Mouse (Mus musculus): ENCODE results near the gene Fdps. TPM values are rescaled to one million over a fixed set of nuclear protein-coding genes. Genes with fewer than 3 reads are reported as not detected.

The Fdps gene
- 10 to 100 TPM; 24.8 to 28.8 TPM for total RNA-seq (2021)
- long read RNA-seq, experiment 1, transcript Fdps-201 (10 exons, 1,237 nt): major isoform, 13 of 16 reads
- long read RNA-seq, experiment 1, partial matches to known transcripts: 1 of 16 reads
- long read RNA-seq, experiment 1, other reads (novel, unspliced or antisense): 0 of 16 reads
- long read RNA-seq, experiment 2, transcript Fdps-201 (10 exons, 1,237 nt): major isoform, 20 of 26 reads
- long read RNA-seq, experiment 2, partial matches to known transcripts: 0 of 26 reads
- long read RNA-seq, experiment 2, other reads (novel, unspliced or antisense): 1 of 26 reads

GRCm38 (mm10) chr3:89101812-89102494 is at the start of gene Fdps:
Fdps (minus strand) TSS chr3:89101959.
- peak; percentile 96 for DNase-seq
- intact Hi-C loops (cut with DNase I): no loop called here
- Histone ChIP-seq H3K4me3 (peak within 1 kb of the TSS; percentile 82), H3K27ac (peak within 1 kb of the TSS; percentile 80)
- peak; percentile 35 for TF ChIP-seq CTCF (IDR thresholded peaks at IDR 0.05)

- Histone ChIP-seq H3K27ac (no peak overlapping the region), H3K4me3 (no peak overlapping the region)
- DNase-seq: no peak
- no peak for TF ChIP-seq CTCF (IDR thresholded peaks at IDR 0.05)
- intact Hi-C loops (cut with DNase I): no loop called here
These were observed 46.8 kb upstream of the Fdps start for GRCm38 (mm10) chr3:89148567-89148966.

GRCm38 (mm10) chr3:89147979-89148311 is 46.2 kb upstream of the Fdps start:
- no peak for TF ChIP-seq CTCF (IDR thresholded peaks at IDR 0.05)
- intact Hi-C loops (cut with DNase I): no loop called here
- H3K4me3 ChIP-seq: no peak overlapping the region
- no peak overlapping the region for H3K27ac ChIP-seq
- DNase-seq: no peak

GRCm38 (mm10) chr3:89147101-89147978 is 45.6 kb upstream of the Fdps start:
- TF ChIP-seq CTCF (IDR thresholded peaks at IDR 0.05): no peak
- no peak overlapping the region for H3K4me3 ChIP-seq
- DNase-seq: no peak
- intact Hi-C loops (cut with DNase I): no loop called here
- H3K27ac ChIP-seq: no peak overlapping the region

- TF ChIP-seq CTCF (IDR thresholded peaks at IDR 0.05): no peak
- no peak overlapping the region for H3K4me3 ChIP-seq
- intact Hi-C loops (cut with DNase I): no loop called here
- H3K27ac ChIP-seq: no peak overlapping the region
- no peak for DNase-seq
These were observed 43.8 kb upstream of the Fdps start for GRCm38 (mm10) chr3:89145566-89145965.

- Histone ChIP-seq H3K27ac (no peak overlapping the region), H3K4me3 (no peak overlapping the region)
- TF ChIP-seq CTCF (IDR thresholded peaks at IDR 0.05): no peak
- intact Hi-C loops (cut with DNase I): no loop called here
- DNase-seq: no peak
These were observed 43.1 kb upstream of the Fdps start for GRCm38 (mm10) chr3:89144821-89145220.

- TF ChIP-seq CTCF (IDR thresholded peaks at IDR 0.05): no peak
- intact Hi-C loops (cut with DNase I): no loop called here
- no peak overlapping the region for H3K27ac ChIP-seq
- no peak overlapping the region for H3K4me3 ChIP-seq
- DNase-seq: no peak
These were observed 34.6 kb upstream of the Fdps start for GRCm38 (mm10) chr3:89136365-89136764.

GRCm38 (mm10) chr3:89135958-89136357 is 34.2 kb upstream of the Fdps start, which contains the start of gene Pklr:
Pklr (plus strand) TSS chr3:89136142.
- H3K4me3 ChIP-seq: no peak within 1 kb of the TSS
- TF ChIP-seq CTCF (IDR thresholded peaks at IDR 0.05): no peak
- intact Hi-C loops (cut with DNase I): no loop called here
- H3K27ac ChIP-seq: no peak within 1 kb of the TSS
- DNase-seq: no peak

GRCm38 (mm10) chr3:89133752-89134151 is 32.0 kb upstream of the Fdps start:
- DNase-seq: no peak
- TF ChIP-seq CTCF (IDR thresholded peaks at IDR 0.05): no peak
- Histone ChIP-seq H3K4me3 (no peak overlapping the region), H3K27ac (no peak overlapping the region)
- intact Hi-C loops (cut with DNase I): no loop called here

GRCm38 (mm10) chr3:89133063-89133450 is 31.3 kb upstream of the Fdps start:
- no peak for TF ChIP-seq CTCF (IDR thresholded peaks at IDR 0.05)
- no peak for DNase-seq
- Histone ChIP-seq H3K27ac (no peak overlapping the region), H3K4me3 (no peak overlapping the region)
- intact Hi-C loops (cut with DNase I): no loop called here

GRCm38 (mm10) chr3:89132285-89133062 is 30.7 kb upstream of the Fdps start:
- H3K27ac ChIP-seq: no peak overlapping the region
- TF ChIP-seq CTCF (IDR thresholded peaks at IDR 0.05): peak; percentile 39; the same call in 1 of the 2 replicates
- DNase-seq: peak; percentile 29
- intact Hi-C loops (cut with DNase I): no loop called here
- peak overlapping the region; percentile 40 for H3K4me3 ChIP-seq

- Histone ChIP-seq H3K27ac (no peak overlapping the region), H3K4me3 (no peak overlapping the region)
- no peak for DNase-seq
- intact Hi-C loops (cut with DNase I): no loop called here
- no peak for TF ChIP-seq CTCF (IDR thresholded peaks at IDR 0.05)
These were observed 30.1 kb upstream of the Fdps start for GRCm38 (mm10) chr3:89131816-89132215.
